Mouse (Mus musculus) effector memory CD4-positive, alpha-beta T cell, adult 5 months (primary cell): ENCODE data around the gene Tmem236. TPM values are rescaled to one million over a fixed set of nuclear protein-coding genes. Genes with fewer than 3 reads are reported as not detected.

ENCODE experiments used
- polyA plus RNA-seq: library from polyadenylated mRNA; unstranded; fragments of 100-300 nt; shearing (Covaris generic); gene quantifications from one replicate; pipeline ENCODE4 v1.2.1, GENCODE M21; 2017

Gene Tmem236
- not detected for polyA plus RNA-seq

GRCm38 (mm10) chr2:14174334-14174733, at the start of gene Tmem236:
Gene Tmem236 (plus strand): TSS chr2:14174523.

GRCm38 (mm10) chr2:14229149-14229548, 54.8 kb downstream of the Tmem236 start, which contains the start of gene Mrc1:
Gene Mrc1 (plus strand): TSS chr2:14229392.

Other genes starting within 250 kb of the Tmem236 start
- not detected for gene Hacd1, start 118.4 kb upstream of the Tmem236 start, polyA plus RNA-seq
- gene Stam, start 100.4 kb upstream of the Tmem236 start, polyA plus RNA-seq: 22.4 TPM
- gene Mrc1, start 54.9 kb downstream of the Tmem236 start, polyA plus RNA-seq: not detected
- gene Slc39a12, start 213.8 kb downstream of the Tmem236 start, polyA plus RNA-seq: not detected